Mouse (Mus musculus): ENCODE measurements at regions not wholly inside any gene's neighbourhood (a gene's known extent, or its start where the extent isn't known, plus 50 kb on each side); places are given as distances from the start of the nearest gene placed in this dataset.

GRCm38 (mm10) chr9:73392036-73392435, 278.8 kb downstream of the Rsl24d1 start:
- no peak for TF ChIP-seq TBP (IDR thresholded peaks at IDR 0.05; ENCODE audit: low read depth, low read length)
- no peak for TF ChIP-seq CTCF (IDR thresholded peaks at IDR 0.05 in 2 of 3, conservative IDR thresholded peaks at IDR 0.05 in 1 of 3; ENCODE audit: control insufficient read depth in 1 of 3, insufficient read depth in 1 of 3, low read depth in 2 of 3, low read length in 3 of 3, poor library complexity in 1 of 3, severe bottlenecking in 1 of 3)
- TF ChIP-seq ZKSCAN1 (IDR thresholded peaks at IDR 0.05; ENCODE audit: low read depth, low read length), result no peak
- no peak for TF ChIP-seq POLR2A (IDR thresholded peaks at IDR 0.05; ENCODE audit: control insufficient read depth in 1 of 2, insufficient read depth in 1 of 2, low read depth in 1 of 2, low read length in 2 of 2, poor library complexity in 1 of 2)
- no peak for TF ChIP-seq RAD21 (IDR thresholded peaks at IDR 0.05; ENCODE audit: low read depth, low read length)
- TF ChIP-seq USF1 (IDR thresholded peaks at IDR 0.05; ENCODE audit: low read depth, low read length), result no peak
- no peak for TF ChIP-seq CHD2 (IDR thresholded peaks at IDR 0.05; ENCODE audit: low read length)
- no peak for TF ChIP-seq USF2 (IDR thresholded peaks at IDR 0.05; ENCODE audit: borderline replicate concordance in 1 of 2, insufficient read depth in 1 of 2, low read depth in 1 of 2, low read length in 2 of 2)
- TF ChIP-seq ZC3H11A (IDR thresholded peaks at IDR 0.05; ENCODE audit: low read depth, low read length), result no peak
- TF ChIP-seq EP300 (IDR thresholded peaks at IDR 0.05; ENCODE audit: low read depth in 1 of 2, low read length in 2 of 2), result no peak

All from MEL (cell line).